8 mouse cellular contexts compared by ENCODE assay signal in the genomic region with DNA sequence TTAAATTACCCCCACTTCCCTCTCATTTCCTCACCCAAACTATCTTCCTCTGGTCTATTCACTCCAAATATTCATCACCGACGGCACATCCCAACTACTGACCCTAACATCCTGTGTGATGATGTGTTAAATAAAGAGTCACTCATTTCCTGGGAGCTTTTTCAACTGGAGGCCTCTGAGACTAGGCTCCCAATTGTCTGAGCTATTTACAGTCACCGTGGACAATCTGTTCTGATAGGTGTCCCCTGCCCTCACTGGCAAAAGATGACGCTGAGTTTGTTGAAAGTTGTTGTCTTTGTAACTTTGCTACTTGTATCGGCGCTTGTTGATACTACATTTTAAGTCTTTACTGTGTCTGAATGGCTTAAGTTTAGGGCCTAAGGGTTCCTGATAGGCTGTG. TPM values are rescaled to one million over a fixed set of nuclear protein-coding genes. Genes with fewer than 3 reads are reported as not detected.
DNase-seq lines count a peak whose midpoint lies in the region; ATAC-seq and TF ChIP-seq lines count a peak whose summit lies in the region.

No protein-coding gene starts in this region.

- no peak overlapping the region for H3K27ac ChIP-seq in cerebellum, adult 2 months (ENCODE audit: insufficient read depth, low read length)
- H3K27ac ChIP-seq in CH12.LX (ENCODE audit: insufficient read depth, low read depth), result no peak overlapping the region
- no peak overlapping the region for H3K27ac ChIP-seq in intestine, embryonic 16.5 days (ENCODE audit: low read length)
- H3K27ac ChIP-seq in neural tube, embryonic 15.5 days (replicated peaks), result no peak overlapping the region

- no peaks in the 10 kb centered on the region for H3K27me3 ChIP-seq in cerebellum, adult 2 months (ENCODE audit: control insufficient read depth, insufficient read depth, low read length)
- H3K27me3 ChIP-seq in CH12.LX (replicated peaks), result peaks cover 3% of the 10 kb centered on the region
- no peaks in the 10 kb centered on the region for H3K27me3 ChIP-seq in intestine, embryonic 16.5 days (replicated peaks; ENCODE audit: control insufficient read depth, insufficient read depth, low read length)
- no peaks in the 10 kb centered on the region for H3K27me3 ChIP-seq in neural tube, embryonic 15.5 days (replicated peaks)

- dilution Hi-C loops in CH12.LX (cut with MboI; ENCODE audit: extremely low pct_ligation_motif_present, extremely low pct_unique_long_range_greater_than_20kb, low sequenced_read_pairs), result no loop called here

- peaks cover 24 to 30% of the 10 kb centered on the region in 2 experiments for H3K36me3 ChIP-seq in CH12.LX (replicated peaks in 1 of 2; ENCODE audit: control insufficient read depth in 1 of 2, insufficient read depth in 1 of 2, low read length in 1 of 2)
- no peaks in the 10 kb centered on the region for H3K36me3 ChIP-seq in intestine, embryonic 16.5 days (ENCODE audit: control insufficient read depth, insufficient read depth, low read length)
- no peaks in the 10 kb centered on the region for H3K36me3 ChIP-seq in neural tube, embryonic 15.5 days

- H3K79me2 ChIP-seq in CH12.LX (replicated peaks; ENCODE audit: control insufficient read depth, extremely low read depth, insufficient read depth, poor library complexity, severe bottlenecking), result peaks cover 59% of the 10 kb centered on the region

- TF ChIP-seq CTCF in cerebellum, adult 2 months (IDR thresholded peaks at IDR 0.05; ENCODE audit: borderline replicate concordance, insufficient read depth, low read depth, low read length), result no peak
- TF ChIP-seq CTCF in CH12.LX (conservative IDR thresholded peaks at IDR 0.05 in 1 of 2, IDR thresholded peaks at IDR 0.05 in 1 of 2; ENCODE audit: low read depth in 2 of 2, low read length in 2 of 2), result no peak

- no peak for TF ChIP-seq RAD21 in CH12.LX (IDR thresholded peaks at IDR 0.05; ENCODE audit: low read depth, low read length)

- in situ Hi-C loops in CH12.LX (cut with MboI; ENCODE audit: low pct_ligation_motif_present, low pct_unique_long_range_greater_than_20kb, low sequenced_read_pairs), result no loop called here

- peak overlapping the region; percentile 97 for H3K4me2 ChIP-seq in CH12.LX (ENCODE audit: insufficient read depth, low read depth, poor library complexity, severe bottlenecking)
- H3K4me2 ChIP-seq in intestine, embryonic 16.5 days (ENCODE audit: low read depth, low read length), result peak overlapping the region; percentile 72
- H3K4me2 ChIP-seq in neural tube, embryonic 15.5 days, result peak overlapping the region; percentile 82

- TF ChIP-seq EP300 in CH12.LX (IDR thresholded peaks at IDR 0.05; ENCODE audit: low read length), result no peak

- no peaks in the 10 kb centered on the region for H3K9me3 ChIP-seq in CH12.LX (replicated peaks; ENCODE audit: low read length)
- H3K9me3 ChIP-seq in intestine, embryonic 16.5 days (ENCODE audit: control insufficient read depth, low read length), result no peaks in the 10 kb centered on the region
- no peaks in the 10 kb centered on the region for H3K9me3 ChIP-seq in neural tube, embryonic 15.5 days (replicated peaks)

- H3K9ac ChIP-seq in CH12.LX (ENCODE audit: insufficient read depth, low read depth), result peak overlapping the region; percentile 88
- peak overlapping the region; percentile 95 for H3K9ac ChIP-seq in intestine, embryonic 16.5 days (ENCODE audit: low read depth, low read length)
- H3K9ac ChIP-seq in neural tube, embryonic 15.5 days (replicated peaks), result peak overlapping the region; percentile 85

- H3K4me1 ChIP-seq in cerebellum, adult 2 months (ENCODE audit: control insufficient read depth, insufficient read depth, low read length), result peaks cover 7% of the 10 kb centered on the region
- H3K4me1 ChIP-seq in CH12.LX (ENCODE audit: control insufficient read depth in 1 of 2, insufficient read depth in 2 of 2), result peaks cover 16 to 41% of the 10 kb centered on the region in 2 experiments; a peak in 3 of 4 replicates
- peaks cover 23% of the 10 kb centered on the region for H3K4me1 ChIP-seq in intestine, embryonic 16.5 days (ENCODE audit: control insufficient read depth, insufficient read depth, low read length)
- peaks cover 42% of the 10 kb centered on the region for H3K4me1 ChIP-seq in neural tube, embryonic 15.5 days

- DNase-seq in cerebellum, adult 2 months, result no peak
- no peak for DNase-seq in cerebellum, postnatal 10 days
- no peak for DNase-seq in CH12.LX (ENCODE audit: extremely low read depth)
- no peak for DNase-seq in frontal cortex, postnatal 36 days (ENCODE audit: low spot score in 2 of 2)
- DNase-seq in cerebellum, adult 11 months, result no peak

- TF ChIP-seq POLR2A in cerebellum, adult 2 months (IDR thresholded peaks at IDR 0.05; ENCODE audit: borderline replicate concordance, insufficient read depth, low read length), result no peak
- TF ChIP-seq POLR2A in CH12.LX (IDR thresholded peaks at IDR 0.05; ENCODE audit: low read depth, low read length), result no peak

- 9% methylated on average over 6 of the region's 6 CpGs for WGBS in cerebellum, adult 2 months
- whole genome bisulfite sequencing in intestine, embryonic 16.5 days, result 11% methylated on average over 6 of the region's 6 CpGs
- WGBS in neural tube, embryonic 15.5 days, result 11% methylated on average over 6 of the region's 6 CpGs

- 0 out of 2 replicates have a peak, but pooled peaks have one; percentile 15 for ATAC-seq in erythroid progenitor cell, adult 5-6 weeks (replicated peaks; ENCODE audit: low FRiP score, poor library complexity, severe bottlenecking)
- ATAC-seq in intestine, embryonic 16.5 days, result no peak
- no peak for ATAC-seq in neural tube, embryonic 15.5 days (ENCODE audit: low FRiP score)

- peak overlapping the region; percentile 37 for H3K4me3 ChIP-seq in cerebellum, adult 2 months (replicated peaks; ENCODE audit: insufficient read depth, low read depth, low read length)
- peak overlapping the region; percentile 93 to 97 (median 94) for H3K4me3 ChIP-seq in CH12.LX (replicated peaks in 1 of 3; ENCODE audit: low read depth in 2 of 3, low read length in 2 of 3, poor library complexity in 1 of 3)
- H3K4me3 ChIP-seq in intestine, embryonic 16.5 days (ENCODE audit: low read length), result peak overlapping the region; percentile 88
- H3K4me3 ChIP-seq in neural tube, embryonic 15.5 days (replicated peaks), result peak overlapping the region; percentile 70

TF ChIP-seq in CH12.LX, 34 proteins besides CTCF, POLR2A, EP300 and RAD21:
- TF ChIP-seq MAZ (IDR thresholded peaks at IDR 0.05; ENCODE audit: low read depth, low read length) (no peak), ZKSCAN1 (IDR thresholded peaks at IDR 0.05; ENCODE audit: borderline replicate concordance, low read depth, low read length) (no peak), KAT2A (IDR thresholded peaks at IDR 0.05; ENCODE audit: insufficient replicate concordance, low read length) (no peak), CHD1 (IDR thresholded peaks at IDR 0.05; ENCODE audit: low read depth, low read length) (no peak)

RNA-seq across cellular contexts. Expression of gene Ubr2, which starts 1.3 kb away (rescaled TPM):
- polyA plus RNA-seq in cerebellum, adult 2 months (2012; rRNA removed), result 38.5 and 43.3 TPM in 2 replicates
- total RNA-seq in CH12.LX (2012; rRNA removed), result 32.2 and 39.6 TPM in 2 replicates
- 19.5 and 20.4 TPM in 2 replicates for total RNA-seq in CH12.LX (2014; rRNA removed)
- polyA plus RNA-seq in CH12.LX (2012; ENCODE audit: insufficient read length, low read depth), result 50.9 and 52.6 TPM in 2 replicates
- 27.8 and 73.8 TPM in 2 replicates for total RNA-seq in erythroid progenitor cell, adult 5-6 weeks (2015; ENCODE audit: low replicate concordance)
- total RNA-seq in erythroid progenitor cell, adult 5-6 weeks (2017; ENCODE audit: low replicate concordance), result 43.5 and 52.1 TPM in 2 replicates
- polyA plus RNA-seq in intestine, embryonic 16.5 days (2015; fragmentation: Nextera tagmentation; extraction: Ambion mirVana), result 9.1 and 10.1 TPM in 2 replicates
- 15.6 TPM in 2 replicates for polyA plus RNA-seq in neural tube, embryonic 15.5 days (2015; fragmentation: Nextera tagmentation; extraction: Ambion mirVana)

Comparison
In these comparisons a context has a peak if more than half of its experiments do, and no peak if none do; other contexts are left out.
1. H3K4me3 ChIP-seq: peak in every context shown above with its lines; median percentile 94 in CH12.LX; 88 in intestine, embryonic 16.5 days; 70 in neural tube, embryonic 15.5 days; 37 in cerebellum, adult 2 months.